Mouse (Mus musculus): ENCODE data around the gene Ago3. TPM values are rescaled to one million over a fixed set of nuclear protein-coding genes. Genes with fewer than 3 reads are reported as not detected.

Gene Ago3
- polyA plus RNA-seq, 1 experiment, result 21.9 TPM

GRCm38 (mm10) chr4:126464189-126464891 is 35.0 kb upstream of the Ago3 start:
- no peak for TF ChIP-seq POLR2A (IDR thresholded peaks at IDR 0.05; ENCODE audit: borderline replicate concordance, low read depth, low read length)
- TF ChIP-seq CTCF (IDR thresholded peaks at IDR 0.05; ENCODE audit: low read depth, low read length), result no peak
- no peak overlapping the region for H3K27ac ChIP-seq (ENCODE audit: insufficient read depth, low read depth, low read length)

GRCm38 (mm10) chr4:126455441-126455840 is 26.1 kb upstream of the Ago3 start:
- H3K4me3 ChIP-seq (ENCODE audit: insufficient read depth, low read length), result no peak overlapping the region
- H3K4me1 ChIP-seq (ENCODE audit: control insufficient read depth, insufficient read depth, low read length), result no peaks in the 10 kb centered on the region
- TF ChIP-seq CTCF (IDR thresholded peaks at IDR 0.05; ENCODE audit: low read depth, low read length) (no peak), POLR2A (IDR thresholded peaks at IDR 0.05; ENCODE audit: borderline replicate concordance, low read depth, low read length) (no peak)
- H3K27ac ChIP-seq (ENCODE audit: insufficient read depth, low read depth, low read length), result no peak overlapping the region

More at GRCm38 (mm10) chr4:126464189-126464891, 35.0 kb upstream of the Ago3 start:
- H3K4me3 ChIP-seq (ENCODE audit: insufficient read depth, low read length), result no peak overlapping the region
- peaks cover 28% of the 10 kb centered on the region for H3K4me1 ChIP-seq (ENCODE audit: control insufficient read depth, insufficient read depth, low read length)

DNA sequence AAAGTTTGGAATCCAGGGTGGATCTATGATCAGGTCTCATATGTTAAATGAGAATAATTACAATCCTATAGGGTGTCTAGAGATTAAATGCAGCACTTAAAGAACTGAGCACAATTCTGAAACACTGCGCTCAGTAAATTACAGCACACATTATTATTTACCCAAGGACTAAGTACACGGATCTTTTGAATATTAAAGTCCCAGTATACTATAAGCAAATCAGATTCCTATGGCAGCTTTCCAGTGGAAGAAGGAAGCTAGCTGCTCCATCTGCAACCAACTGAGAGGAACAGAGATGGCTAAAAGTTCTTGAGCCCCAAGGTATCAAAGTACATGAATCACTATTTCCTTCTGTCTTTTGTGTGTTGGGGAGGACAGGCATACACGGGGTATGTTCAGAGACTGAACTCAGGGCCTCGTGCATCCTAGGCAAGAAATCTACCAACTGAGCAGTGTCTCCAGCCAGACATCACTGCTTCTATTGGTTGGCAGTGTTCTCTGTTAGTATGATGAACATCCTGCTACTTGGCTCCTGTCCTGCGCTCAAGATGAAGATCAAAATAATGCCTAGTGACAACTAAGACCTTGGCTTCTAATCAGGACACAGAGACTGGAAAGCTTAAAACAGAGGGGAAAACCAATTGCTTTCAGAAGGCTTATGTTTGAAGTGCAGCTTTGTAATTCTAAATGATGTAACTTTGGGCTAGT is 25.3 kb upstream of the Ago3 start:
- TF ChIP-seq POLR2A (IDR thresholded peaks at IDR 0.05; ENCODE audit: borderline replicate concordance, low read depth, low read length), result no peak
- no peak for TF ChIP-seq CTCF (IDR thresholded peaks at IDR 0.05; ENCODE audit: low read depth, low read length)
- Histone ChIP-seq H3K27ac (ENCODE audit: insufficient read depth, low read depth, low read length) (no peak overlapping the region), H3K4me1 (ENCODE audit: control insufficient read depth, insufficient read depth, low read length) (no peaks in the 10 kb centered on the region), H3K4me3 (ENCODE audit: insufficient read depth, low read length) (no peak overlapping the region)

GRCm38 (mm10) chr4:126450268-126450667 is 20.9 kb upstream of the Ago3 start:
- Histone ChIP-seq H3K4me3 (ENCODE audit: insufficient read depth, low read length) (no peak overlapping the region), H3K4me1 (ENCODE audit: control insufficient read depth, insufficient read depth, low read length) (no peaks in the 10 kb centered on the region), H3K27ac (ENCODE audit: insufficient read depth, low read depth, low read length) (no peak overlapping the region)
- TF ChIP-seq POLR2A (IDR thresholded peaks at IDR 0.05; ENCODE audit: borderline replicate concordance, low read depth, low read length), result no peak
- no peak for TF ChIP-seq CTCF (IDR thresholded peaks at IDR 0.05; ENCODE audit: low read depth, low read length)

DNA sequence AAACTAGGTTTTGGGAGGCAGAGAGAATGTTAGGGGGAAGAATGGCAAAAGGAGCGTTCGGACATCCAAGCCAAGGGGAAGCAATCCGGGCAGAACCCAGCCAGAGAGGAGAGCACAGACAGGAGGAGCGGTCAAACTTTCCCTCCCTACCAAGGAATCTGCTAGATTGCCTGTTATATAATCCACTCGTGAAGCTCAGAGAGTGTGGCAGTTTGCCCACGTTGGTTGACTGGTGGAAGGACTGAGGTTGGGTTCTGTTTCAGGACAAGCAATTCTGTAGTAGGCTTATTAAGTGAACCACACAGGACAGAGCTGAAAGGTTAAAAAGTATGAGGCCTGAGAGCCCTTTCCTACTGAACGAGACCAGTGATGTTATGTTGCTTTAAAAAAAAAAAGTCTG is 17.8 kb upstream of the Ago3 start:
- no peak overlapping the region for H3K27ac ChIP-seq (ENCODE audit: insufficient read depth, low read depth, low read length)
- TF ChIP-seq CTCF (IDR thresholded peaks at IDR 0.05; ENCODE audit: low read depth, low read length) (no peak), POLR2A (IDR thresholded peaks at IDR 0.05; ENCODE audit: borderline replicate concordance, low read depth, low read length) (no peak)
- no peak overlapping the region for H3K4me3 ChIP-seq (ENCODE audit: insufficient read depth, low read length)
- H3K4me1 ChIP-seq (ENCODE audit: control insufficient read depth, insufficient read depth, low read length), result no peaks in the 10 kb centered on the region

GRCm38 (mm10) chr4:126444528-126444927 is 15.2 kb upstream of the Ago3 start:
- no peak for TF ChIP-seq CTCF (IDR thresholded peaks at IDR 0.05; ENCODE audit: low read depth, low read length)
- no peak for TF ChIP-seq POLR2A (IDR thresholded peaks at IDR 0.05; ENCODE audit: borderline replicate concordance, low read depth, low read length)
- Histone ChIP-seq H3K4me3 (ENCODE audit: insufficient read depth, low read length) (no peak overlapping the region), H3K4me1 (ENCODE audit: control insufficient read depth, insufficient read depth, low read length) (peaks cover 6% of the 10 kb centered on the region), H3K27ac (ENCODE audit: insufficient read depth, low read depth, low read length) (no peak overlapping the region)

- no peak for TF ChIP-seq POLR2A (IDR thresholded peaks at IDR 0.05; ENCODE audit: borderline replicate concordance, low read depth, low read length)
- TF ChIP-seq CTCF (IDR thresholded peaks at IDR 0.05; ENCODE audit: low read depth, low read length), result no peak
- Histone ChIP-seq H3K4me1 (ENCODE audit: control insufficient read depth, insufficient read depth, low read length) (peaks cover 47% of the 10 kb centered on the region), H3K4me3 (ENCODE audit: insufficient read depth, low read length) (peak overlapping the region; percentile 7; the same call in 1 of the 2 replicates), H3K27ac (ENCODE audit: insufficient read depth, low read depth, low read length) (peak overlapping the region; percentile 81)
Observed at GRCm38 (mm10) chr4:126438261-126438660, 8.9 kb upstream of the Ago3 start.

DNA sequence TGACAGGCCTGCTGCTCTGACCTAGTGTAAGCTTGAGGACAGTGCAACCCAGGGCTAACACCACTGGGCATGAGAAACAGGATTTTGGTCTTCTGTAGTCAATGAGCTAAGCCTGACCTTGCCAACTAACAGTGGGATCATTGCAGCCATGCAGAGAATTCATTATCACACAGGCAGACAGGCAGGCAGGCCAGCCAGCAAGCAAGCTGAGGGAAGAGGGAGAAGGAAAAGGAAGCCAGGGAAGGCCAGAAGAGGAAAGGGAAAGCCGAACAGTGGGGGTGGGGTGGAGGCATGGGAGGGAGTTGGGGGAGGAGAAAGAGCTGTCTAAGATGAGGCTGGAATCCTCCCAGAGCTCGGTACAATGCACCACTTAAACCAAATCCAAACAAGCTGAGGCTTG is 6.9 kb upstream of the Ago3 start:
- peaks cover 53% of the 10 kb centered on the region for H3K4me1 ChIP-seq (ENCODE audit: control insufficient read depth, insufficient read depth, low read length)
- TF ChIP-seq POLR2A (IDR thresholded peaks at IDR 0.05; ENCODE audit: borderline replicate concordance, low read depth, low read length), result no peak
- no peak for TF ChIP-seq CTCF (IDR thresholded peaks at IDR 0.05; ENCODE audit: low read depth, low read length)
- H3K4me3 ChIP-seq (ENCODE audit: insufficient read depth, low read length), result no peak overlapping the region
- no peak overlapping the region for H3K27ac ChIP-seq (ENCODE audit: insufficient read depth, low read depth, low read length)

DNA sequence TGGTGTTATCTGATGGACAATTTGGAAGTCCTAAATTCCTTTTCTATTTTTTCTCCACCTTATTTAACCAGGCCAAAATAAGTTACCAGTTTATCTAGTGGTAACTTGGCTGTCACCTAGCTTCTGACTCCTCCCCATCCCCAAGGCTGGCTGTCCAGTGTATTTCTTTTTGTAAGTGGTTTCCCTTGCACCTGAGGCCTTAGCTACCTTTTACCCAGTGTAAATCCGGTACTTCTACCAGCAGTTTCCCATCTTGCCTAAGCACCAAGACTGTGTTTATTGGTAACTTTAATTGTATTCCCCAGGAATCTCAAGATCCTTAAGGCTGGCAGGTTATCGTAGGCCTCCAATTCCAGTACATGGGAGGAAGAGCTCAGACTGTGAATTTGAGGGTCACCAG is 4.7 kb upstream of the Ago3 start:
- Histone ChIP-seq H3K27ac (ENCODE audit: insufficient read depth, low read depth, low read length) (no peak overlapping the region), H3K4me1 (ENCODE audit: control insufficient read depth, insufficient read depth, low read length) (peaks cover 49% of the 10 kb centered on the region), H3K4me3 (ENCODE audit: insufficient read depth, low read length) (no peak overlapping the region)
- TF ChIP-seq CTCF (IDR thresholded peaks at IDR 0.05; ENCODE audit: low read depth, low read length) (no peak), POLR2A (IDR thresholded peaks at IDR 0.05; ENCODE audit: borderline replicate concordance, low read depth, low read length) (no peak)

- TF ChIP-seq CTCF (IDR thresholded peaks at IDR 0.05; ENCODE audit: low read depth, low read length) (no peak), POLR2A (IDR thresholded peaks at IDR 0.05; ENCODE audit: borderline replicate concordance, low read depth, low read length) (no peak)
- Histone ChIP-seq H3K4me1 (ENCODE audit: control insufficient read depth, insufficient read depth, low read length) (peaks cover 43% of the 10 kb centered on the region), H3K4me3 (ENCODE audit: insufficient read depth, low read length) (no peak overlapping the region), H3K27ac (ENCODE audit: insufficient read depth, low read depth, low read length) (no peak overlapping the region)
Observed at GRCm38 (mm10) chr4:126433175-126433574, 3.8 kb upstream of the Ago3 start.

Data from bone marrow macrophage, adult 2 months (primary cell).